Mouse (Mus musculus) neural tube, embryonic 13.5 days (tissue): ENCODE data around the gene Hoxa2. TPM values are rescaled to one million over a fixed set of nuclear protein-coding genes. Genes with fewer than 3 reads are reported as not detected.

ENCODE experiments used
- ATAC-seq: fragments of 200-750 bp; cut with Nextera tagmentation; 2 replicates; pipeline ENCODE4 v1.8.0; 2017; ENCODE audit warnings: low read depth, mild to moderate bottlenecking, moderate TSS enrichment, moderate library complexity
- H3K27ac ChIP-seq: fragments of 300-500 bp; sonication (generic); replicated peaks from 2 replicates; pipeline ENCODE4 v1.5.1; 2015; ENCODE audit warnings: moderate library complexity, mild to moderate bottlenecking, inconsistent platforms
- H3K27me3 ChIP-seq: fragments of 300-500 bp; sonication (generic); 2 replicates; pipeline ENCODE4 v1.6.1; 2015; ENCODE audit warnings: mild to moderate bottlenecking, inconsistent platforms
- H3K36me3 ChIP-seq: fragments of 300-500 bp; sonication (generic); 2 replicates; pipeline ENCODE4 v1.6.1; 2015; ENCODE audit warnings: mild to moderate bottlenecking, inconsistent platforms
- H3K4me1 ChIP-seq: fragments of 300-500 bp; sonication (generic); replicated peaks from 2 replicates; pipeline ENCODE4 v1.6.1; 2015; ENCODE audit warnings: inconsistent platforms
- H3K4me2 ChIP-seq: fragments of 300-500 bp; sonication (generic); 2 replicates; pipeline ENCODE4 v1.6.1; 2015; ENCODE audit warnings: inconsistent platforms, mild to moderate bottlenecking, moderate library complexity
- H3K4me3 ChIP-seq: fragments of 300-500 bp; sonication (generic); 2 replicates; pipeline ENCODE4 v1.5.1; 2015; ENCODE audit warnings: mild to moderate bottlenecking, inconsistent platforms
- H3K9ac ChIP-seq: fragments of 300-500 bp; sonication (generic); 2 replicates; pipeline ENCODE4 v1.6.1; 2015; ENCODE audit warnings: moderate library complexity, mild to moderate bottlenecking, inconsistent platforms
- H3K9me3 ChIP-seq: fragments of 300-500 bp; sonication (generic); 2 replicates; pipeline ENCODE4 v1.6.1; 2016; ENCODE audit warnings: inconsistent platforms
- WGBS: fragments of 180-500 bp; shearing (Covaris S2); methylation state at CpG from one replicate; pipeline ENCODE4 v1.1.7; 2015; 5-methylcytosine and 5-hydroxymethylcytosine counted together
- polyA plus RNA-seq: library from polyadenylated mRNA; unstranded; fragments of >200 nt; fragmentation: Nextera tagmentation; extraction: Ambion mirVana; gene quantifications from 2 replicates; pipeline ENCODE4 v1.2.1, GENCODE M21; 2015

Gene Hoxa2
- polyA plus RNA-seq, 1 experiment from 2014 or later = 11.9 TPM

DNA sequence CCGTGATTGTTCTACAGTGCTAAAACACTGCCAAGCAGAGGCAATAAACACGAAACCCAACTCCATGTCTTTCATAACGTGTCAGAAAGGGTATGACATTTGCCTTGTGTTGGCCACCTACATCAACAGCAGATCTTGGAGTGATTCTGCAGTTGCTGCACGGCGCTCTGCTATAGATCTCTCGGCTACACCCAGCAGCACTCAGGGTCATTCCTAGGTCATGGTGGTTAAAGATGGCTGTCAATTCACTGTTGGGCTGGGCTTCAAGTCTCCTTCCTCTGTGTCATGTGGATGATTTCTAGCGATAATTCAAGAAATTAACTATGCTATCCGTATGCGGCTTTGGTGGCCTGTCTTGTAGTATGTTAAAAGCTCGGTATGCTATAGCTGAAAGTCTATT, 26.1 kb downstream of the Hoxa2 start:
- no peak overlapping the region for H3K4me3 ChIP-seq
- H3K4me2 ChIP-seq = no peak overlapping the region
- no peak overlapping the region for H3K9ac ChIP-seq
- H3K9me3 ChIP-seq = no peaks in the 10 kb centered on the region
- H3K27me3 ChIP-seq = no peaks in the 10 kb centered on the region
- no peak for ATAC-seq
- 27% methylated on average over 10 of the region's 10 CpGs for WGBS
- H3K4me1 ChIP-seq = peaks cover 28% of the 10 kb centered on the region
- H3K27ac ChIP-seq = peak overlapping the region; percentile 34; the same call in 1 of the 2 replicates
- no peaks in the 10 kb centered on the region for H3K36me3 ChIP-seq

DNA sequence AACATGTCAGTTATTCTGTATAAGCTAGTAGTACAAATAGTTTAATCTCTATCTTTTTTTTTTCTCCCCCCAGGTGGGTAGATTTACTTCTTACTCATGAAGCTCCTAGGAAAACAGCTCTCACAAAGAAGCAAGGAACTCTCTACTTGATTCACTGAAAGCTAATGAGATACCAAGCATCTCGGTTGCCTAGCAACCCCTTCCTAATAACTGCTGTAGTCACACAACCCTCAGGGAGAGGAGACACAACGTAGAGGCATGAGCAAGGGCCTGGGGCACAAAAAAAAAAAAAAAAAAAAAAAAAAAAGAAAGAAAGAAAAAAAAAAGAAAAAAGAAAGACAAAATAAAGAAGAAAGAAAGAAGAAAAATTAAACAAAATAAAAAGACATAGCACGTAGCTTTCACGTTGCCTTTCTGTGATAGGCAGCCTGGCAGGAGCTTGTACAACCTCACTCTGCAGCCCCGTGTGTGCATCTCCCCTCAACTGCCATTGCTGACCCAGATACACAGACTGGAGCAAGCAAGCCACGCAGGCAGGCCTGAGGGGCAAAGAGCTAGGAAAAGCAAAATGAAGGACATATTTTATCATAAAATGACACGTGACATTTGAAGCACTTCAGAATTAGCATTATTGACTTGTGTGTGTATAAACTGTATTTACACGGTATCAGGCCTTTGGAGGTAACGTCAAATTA, 26.6 kb downstream of the Hoxa2 start:
- no peaks in the 10 kb centered on the region for H3K27me3 ChIP-seq
- H3K4me2 ChIP-seq = no peak overlapping the region
- H3K36me3 ChIP-seq = no peaks in the 10 kb centered on the region
- no peak overlapping the region for H3K9ac ChIP-seq
- ATAC-seq = peak; percentile 74; the same call in 1 of the 2 replicates
- H3K4me1 ChIP-seq = peaks cover 28% of the 10 kb centered on the region
- no peak overlapping the region for H3K27ac ChIP-seq
- H3K4me3 ChIP-seq = no peak overlapping the region
- 30% methylated on average over 9 of the region's 9 CpGs for WGBS
- H3K9me3 ChIP-seq = no peaks in the 10 kb centered on the region

DNA sequence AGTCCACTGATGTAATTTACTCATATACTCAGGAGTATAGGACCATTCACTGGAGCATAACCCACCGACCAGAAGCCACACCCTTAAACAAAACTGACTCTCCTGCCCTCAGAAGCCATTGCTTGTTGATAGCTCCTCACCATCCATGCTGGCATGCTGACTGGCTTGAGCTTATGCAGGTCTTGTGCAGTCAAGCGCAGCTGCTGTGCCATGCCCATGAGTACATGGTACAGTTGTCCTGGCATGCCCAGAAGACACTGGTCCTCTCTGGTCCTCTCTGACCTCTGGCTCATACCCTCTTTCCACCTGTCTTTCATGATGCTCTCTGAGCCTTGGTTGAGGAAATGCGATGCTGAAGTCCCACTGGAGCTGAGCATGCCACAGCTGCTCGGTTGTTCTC, 41.0 kb downstream of the Hoxa2 start:
- Histone ChIP-seq H3K4me1 (peaks cover 20% of the 10 kb centered on the region), H3K27ac (no peak overlapping the region), H3K36me3 (no peaks in the 10 kb centered on the region), H3K4me3 (no peak overlapping the region), H3K9ac (no peak overlapping the region), H3K9me3 (peaks cover 3% of the 10 kb centered on the region; the same call in 1 of the 2 replicates), H3K4me2 (no peak overlapping the region), H3K27me3 (no peaks in the 10 kb centered on the region)
- ATAC-seq = no peak
- WGBS = 83% methylated on average over 4 of the region's 4 CpGs

- Histone ChIP-seq H3K36me3 (no peaks in the 10 kb centered on the region), H3K4me1 (peaks cover 34% of the 10 kb centered on the region), H3K9ac (no peak overlapping the region), H3K27ac (no peak overlapping the region), H3K27me3 (no peaks in the 10 kb centered on the region), H3K4me3 (no peak overlapping the region), H3K9me3 (no peaks in the 10 kb centered on the region), H3K4me2 (no peak overlapping the region)
- no peak for ATAC-seq
- WGBS = 60% methylated on average over 3 of the region's 3 CpGs
Observed at GRCm38 (mm10) chr6:52121173-52121572, 43.5 kb downstream of the Hoxa2 start.

- no peaks in the 10 kb centered on the region for H3K27me3 ChIP-seq
- no peaks in the 10 kb centered on the region for H3K36me3 ChIP-seq
- 4% methylated on average over 6 of the region's 6 CpGs for WGBS
- H3K4me3 ChIP-seq = no peak overlapping the region
- ATAC-seq = peak; percentile 90; the same call in 1 of the 2 replicates
- H3K4me2 ChIP-seq = 0 out of 2 replicates have a peak overlapping the region, but pooled peaks have one; percentile 13
- H3K27ac ChIP-seq = peak overlapping the region; percentile 77
- 0 out of 2 replicates have a peak overlapping the region, but pooled peaks have one; percentile 17 for H3K9ac ChIP-seq
- H3K9me3 ChIP-seq = no peaks in the 10 kb centered on the region
- H3K4me1 ChIP-seq = peaks cover 43% of the 10 kb centered on the region
Observed at GRCm38 (mm10) chr6:52118903-52119635, 45.6 kb downstream of the Hoxa2 start.

- Histone ChIP-seq H3K36me3 (no peaks in the 10 kb centered on the region), H3K9ac (no peak overlapping the region), H3K27ac (no peak overlapping the region), H3K4me2 (no peak overlapping the region), H3K27me3 (0 out of 2 replicates have a peak, but pooled peaks cover 3% of the 10 kb centered on the region), H3K9me3 (no peaks in the 10 kb centered on the region), H3K4me3 (no peak overlapping the region), H3K4me1 (peaks cover 43% of the 10 kb centered on the region)
- 12% methylated on average over 5 of the region's 5 CpGs for WGBS
- no peak for ATAC-seq
Observed at GRCm38 (mm10) chr6:52115899-52116298, 48.7 kb downstream of the Hoxa2 start.

Other genes with a start within 250 kb of the Hoxa2 start
- 37.0 and 44.6 TPM in 2 replicates for gene Skap2, start 152.3 kb downstream of the Hoxa2 start, polyA plus RNA-seq
- gene Hoxa1, start 6.5 kb downstream of the Hoxa2 start, polyA plus RNA-seq = 2.0 and 3.0 TPM in 2 replicates
- gene 5730596B20Rik, start 12.7 kb upstream of the Hoxa2 start, polyA plus RNA-seq = 3.5 and 4.1 TPM in 2 replicates
- 5.7 and 5.8 TPM in 2 replicates for gene Hoxa4, start 26.9 kb upstream of the Hoxa2 start, polyA plus RNA-seq
- 44.7 and 66.8 TPM in 2 replicates for gene Hoxa5, start 39.8 kb upstream of the Hoxa2 start, polyA plus RNA-seq
- gene Hoxa6, start 43.9 kb upstream of the Hoxa2 start, polyA plus RNA-seq = 20.3 and 25.8 TPM in 2 replicates
- gene Hoxa3, start 48.5 kb upstream of the Hoxa2 start, polyA plus RNA-seq = 13.9 and 16.4 TPM in 2 replicates
- not detected in 2 replicates for gene Gm28308, start 48.5 kb upstream of the Hoxa2 start, polyA plus RNA-seq
- gene Hoxa7, start 57.0 kb upstream of the Hoxa2 start, polyA plus RNA-seq = 117 and 125 TPM in 2 replicates
- gene Hoxa9, start 66.3 kb upstream of the Hoxa2 start, polyA plus RNA-seq = 125 and 130 TPM in 2 replicates
- 77.8 and 86.6 TPM in 2 replicates for gene Hoxa10, start 76.0 kb upstream of the Hoxa2 start, polyA plus RNA-seq
- 4.7 and 5.7 TPM in 2 replicates for gene Hoxa11, start 81.0 kb upstream of the Hoxa2 start, polyA plus RNA-seq
- gene Hoxa13, start 96.0 kb upstream of the Hoxa2 start, polyA plus RNA-seq = 0.08 and 0.32 TPM in 2 replicates
- gene Evx1, start 148.7 kb upstream of the Hoxa2 start, polyA plus RNA-seq = 1.7 and 2.3 TPM in 2 replicates